8 mouse cellular contexts compared by ENCODE assay signal in genomic region chr11:79591591-79591975, GRCm38 (mm10). TPM values are rescaled to one million over a fixed set of nuclear protein-coding genes. Genes with fewer than 3 reads are reported as not detected.
DNase-seq lines count a peak whose midpoint lies in the region; ATAC-seq lines count a peak whose summit lies in the region.

No protein-coding gene starts in this region.

- peak overlapping the region; percentile 84 for H3K4me2 ChIP-seq in forebrain, embryonic 12.5 days
- H3K4me2 ChIP-seq in limb, embryonic 15.5 days: peak overlapping the region; percentile 96
- H3K4me2 ChIP-seq in stomach, embryonic 16.5 days (ENCODE audit: low read depth, low read length): peak overlapping the region; percentile 90

- peak overlapping the region; percentile 83 for H3K27ac ChIP-seq in forebrain, embryonic 12.5 days
- H3K27ac ChIP-seq in limb, embryonic 15.5 days: no peak overlapping the region
- H3K27ac ChIP-seq in stomach, embryonic 16.5 days (ENCODE audit: low read length): no peak overlapping the region

- peaks cover 40% of the 10 kb centered on the region for H3K4me1 ChIP-seq in forebrain, embryonic 12.5 days
- H3K4me1 ChIP-seq in limb, embryonic 15.5 days: peaks cover 19% of the 10 kb centered on the region
- peaks cover 6% of the 10 kb centered on the region; the same call in 1 of the 2 replicates for H3K4me1 ChIP-seq in stomach, embryonic 16.5 days (ENCODE audit: control insufficient read depth, insufficient read depth, low read length)

- peak overlapping the region; percentile 85 for H3K9ac ChIP-seq in forebrain, embryonic 12.5 days
- peak overlapping the region; percentile 40; the same call in 1 of the 2 replicates for H3K9ac ChIP-seq in limb, embryonic 15.5 days
- peak overlapping the region; percentile 60 for H3K9ac ChIP-seq in stomach, embryonic 16.5 days (ENCODE audit: low read length)

- peak overlapping the region; percentile 78 for H3K4me3 ChIP-seq in forebrain, embryonic 12.5 days (replicated peaks)
- peak overlapping the region; percentile 62 for H3K4me3 ChIP-seq in limb, embryonic 15.5 days
- H3K4me3 ChIP-seq in stomach, embryonic 16.5 days (replicated peaks; ENCODE audit: low read length): peak overlapping the region; percentile 57

- 13% methylated on average over 5 of the region's 5 CpGs for WGBS in forebrain, embryonic 12.5 days
- 30% methylated on average over 5 of the region's 5 CpGs for WGBS in limb, embryonic 15.5 days
- 32% methylated on average over 5 of the region's 5 CpGs for whole genome bisulfite sequencing in stomach, embryonic 16.5 days

- H3K9me3 ChIP-seq in forebrain, embryonic 12.5 days: no peaks in the 10 kb centered on the region
- no peaks in the 10 kb centered on the region for H3K9me3 ChIP-seq in limb, embryonic 15.5 days
- no peaks in the 10 kb centered on the region for H3K9me3 ChIP-seq in stomach, embryonic 16.5 days (replicated peaks; ENCODE audit: control insufficient read depth, low read length)

- H3K36me3 ChIP-seq in forebrain, embryonic 12.5 days (replicated peaks): no peaks in the 10 kb centered on the region
- no peaks in the 10 kb centered on the region for H3K36me3 ChIP-seq in limb, embryonic 15.5 days
- no peaks in the 10 kb centered on the region for H3K36me3 ChIP-seq in stomach, embryonic 16.5 days (ENCODE audit: control insufficient read depth, insufficient read depth, low read length)

- peak; percentile 55 for ATAC-seq in forebrain, embryonic 12.5 days (ENCODE audit: low FRiP score)
- ATAC-seq in limb, embryonic 15.5 days (ENCODE audit: insufficient number of reproducible peaks, low FRiP score, low TSS enrichment, low read depth): no peak
- ATAC-seq in stomach, embryonic 16.5 days (ENCODE audit: insufficient read depth, low FRiP score): no peak

- DNase-seq in layer of hippocampus, postnatal 10 days (ENCODE audit: low spot score in 2 of 2): peak; percentile 46 to 48
- DNase-seq in layer of hippocampus, adult 9-10 months (ENCODE audit: low spot score): no peak
- DNase-seq in cerebellum, adult 11-12 months: peak; percentile 75
- DNase-seq in gastrocnemius, adult 18-20 months (ENCODE audit: low spot score): no peak
- no peak for DNase-seq in B cell, adult 2 months

- H3K27me3 ChIP-seq in forebrain, embryonic 12.5 days: peaks cover 37% of the 10 kb centered on the region
- H3K27me3 ChIP-seq in limb, embryonic 15.5 days: peaks cover 55% of the 10 kb centered on the region
- peaks cover 44% of the 10 kb centered on the region for H3K27me3 ChIP-seq in stomach, embryonic 16.5 days (ENCODE audit: control insufficient read depth, insufficient read depth, low read length)

RNA-seq across cellular contexts. Expression of gene Rab11fip4, which starts 0.6 kb away (rescaled TPM):
- total RNA-seq in layer of hippocampus, postnatal 10 days (2021): 100 to 1,000 TPM; 147 to 149 TPM
- polyA plus RNA-seq in forebrain, embryonic 12.5 days (2016; fragmentation: Nextera tagmentation; extraction: Ambion mirVana): 25.6 and 26.8 TPM in 2 replicates
- polyA plus RNA-seq in limb, embryonic 15.5 days (2015; fragmentation: Nextera tagmentation; extraction: Ambion mirVana): 5.0 and 5.5 TPM in 2 replicates
- polyA plus RNA-seq in stomach, embryonic 16.5 days (2015; fragmentation: Nextera tagmentation; extraction: Ambion mirVana): 2.0 and 2.2 TPM in 2 replicates
- under 1 TPM; 0.27 to 0.52 TPM for total RNA-seq in gastrocnemius, adult 18-20 months (2021)

Comparison
In these comparisons a context has a peak if more than half of its experiments do, and no peak if none do; other contexts are left out.
1. DNase-seq: peak in layer of hippocampus, postnatal 10 days (2 of 2) and cerebellum, adult 11-12 months (single experiment); none in layer of hippocampus, adult 9-10 months (single experiment), gastrocnemius, adult 18-20 months (single experiment) and B cell, adult 2 months (0 of 2).
2. Peak in every context shown above with its lines, with median percentiles within 50 percentile points of each other: H3K4me2 ChIP-seq, H3K4me3 ChIP-seq and H3K9ac ChIP-seq.